Mouse (Mus musculus) cerebellum, adult 9-11 months (tissue): ENCODE measurements around the gene Tcea3.

Experiments
- DNase-seq: peaks from one replicate; pipeline ENCODE4 v3.0.0; 2022

Gene Tcea3

GRCm38 (mm10) chr4:136239622-136240021, 7.9 kb upstream of the Tcea3 start:
- peak; percentile 67 for DNase-seq

GRCm38 (mm10) chr4:136240123-136240522, 7.4 kb upstream of the Tcea3 start:
- DNase-seq, result no peak

GRCm38 (mm10) chr4:136240955-136241354, 6.6 kb upstream of the Tcea3 start:
- DNase-seq, result no peak

GRCm38 (mm10) chr4:136242065-136242703, 5.3 kb upstream of the Tcea3 start:
- no peak for DNase-seq

- DNase-seq, result no peak
Measured at GRCm38 (mm10) chr4:136242728-136243127, 4.8 kb upstream of the Tcea3 start.

GRCm38 (mm10) chr4:136244208-136244607, 3.3 kb upstream of the Tcea3 start:
- no peak for DNase-seq

GRCm38 (mm10) chr4:136245681-136246080, 1.8 kb upstream of the Tcea3 start:
- DNase-seq, result no peak

- no peak for DNase-seq
Measured at GRCm38 (mm10) chr4:136246568-136246969, 960 bp upstream of the Tcea3 start.

GRCm38 (mm10) chr4:136247386-136247728, 172 bp upstream of the Tcea3 start:
- DNase-seq, result no peak

GRCm38 (mm10) chr4:136248464-136249331, 1.2 kb downstream of the Tcea3 start:
- DNase-seq, result no peak

GRCm38 (mm10) chr4:136249332-136249647, 1.8 kb downstream of the Tcea3 start:
- no peak for DNase-seq

- DNase-seq, result no peak
Measured at GRCm38 (mm10) chr4:136249780-136250179, 2.3 kb downstream of the Tcea3 start.

GRCm38 (mm10) chr4:136255919-136256318, 8.4 kb downstream of the Tcea3 start:
- DNase-seq, result no peak

GRCm38 (mm10) chr4:136256696-136257095, 9.2 kb downstream of the Tcea3 start:
- DNase-seq, result no peak

- DNase-seq, result no peak
Measured at GRCm38 (mm10) chr4:136259916-136260315, 12.4 kb downstream of the Tcea3 start.

GRCm38 (mm10) chr4:136260491-136261180, 13.1 kb downstream of the Tcea3 start:
- peak; percentile 48 for DNase-seq

GRCm38 (mm10) chr4:136261912-136262311, 14.4 kb downstream of the Tcea3 start:
- DNase-seq, result no peak

- DNase-seq, result no peak
Measured at GRCm38 (mm10) chr4:136263555-136263954, 16.0 kb downstream of the Tcea3 start.

- DNase-seq, result no peak
Measured at GRCm38 (mm10) chr4:136266716-136267343, 19.3 kb downstream of the Tcea3 start.

- no peak for DNase-seq
Measured at GRCm38 (mm10) chr4:136268912-136269311, 21.4 kb downstream of the Tcea3 start.

GRCm38 (mm10) chr4:136270648-136271047, 23.1 kb downstream of the Tcea3 start:
- no peak for DNase-seq

GRCm38 (mm10) chr4:136281097-136281496, 33.6 kb downstream of the Tcea3 start:
- DNase-seq, result no peak

GRCm38 (mm10) chr4:136281611-136282010, 34.1 kb downstream of the Tcea3 start:
- DNase-seq, result no peak
